Mouse (Mus musculus): Measurements from ENCODE around the gene Fbp1. TPM values are rescaled to one million over a fixed set of nuclear protein-coding genes. Genes with fewer than 3 reads are reported as not detected.
A peak's percentile ranks its signal among the peaks of the same experiment; 100 is the strongest.

The Fbp1 gene
- polyA plus RNA-seq, 1 experiment from 2014 or later, result not detected

- ATAC-seq (replicated peaks; ENCODE audit: low FRiP score) (no peak), DNase-seq (ENCODE audit: low spot score) (peak; percentile 62)
- no peak overlapping the region for H3K4me2 ChIP-seq
- H3K9ac ChIP-seq (ENCODE audit: low read depth, low read length), result no peak overlapping the region
- H3K36me3 ChIP-seq (ENCODE audit: control insufficient read depth, insufficient read depth, low read length), result no peaks in the 10 kb centered on the region
- H3K9me3 ChIP-seq (ENCODE audit: control insufficient read depth, low read length), result no peaks in the 10 kb centered on the region
- WGBS, result 36% methylated on average over 11 of the region's 11 CpGs
- no peaks in the 10 kb centered on the region for H3K27me3 ChIP-seq (replicated peaks; ENCODE audit: control insufficient read depth, insufficient read depth, low read length)
- no peaks in the 10 kb centered on the region for H3K4me1 ChIP-seq (replicated peaks; ENCODE audit: control insufficient read depth, insufficient read depth, low read length)
- H3K27ac ChIP-seq (ENCODE audit: low read depth, low read length), result no peak overlapping the region
- H3K4me3 ChIP-seq (ENCODE audit: low read depth, low read length), result no peak overlapping the region
These were observed 31.7 kb upstream of the Fbp1 start for GRCm38 (mm10) chr13:62919647-62920341.

DNA sequence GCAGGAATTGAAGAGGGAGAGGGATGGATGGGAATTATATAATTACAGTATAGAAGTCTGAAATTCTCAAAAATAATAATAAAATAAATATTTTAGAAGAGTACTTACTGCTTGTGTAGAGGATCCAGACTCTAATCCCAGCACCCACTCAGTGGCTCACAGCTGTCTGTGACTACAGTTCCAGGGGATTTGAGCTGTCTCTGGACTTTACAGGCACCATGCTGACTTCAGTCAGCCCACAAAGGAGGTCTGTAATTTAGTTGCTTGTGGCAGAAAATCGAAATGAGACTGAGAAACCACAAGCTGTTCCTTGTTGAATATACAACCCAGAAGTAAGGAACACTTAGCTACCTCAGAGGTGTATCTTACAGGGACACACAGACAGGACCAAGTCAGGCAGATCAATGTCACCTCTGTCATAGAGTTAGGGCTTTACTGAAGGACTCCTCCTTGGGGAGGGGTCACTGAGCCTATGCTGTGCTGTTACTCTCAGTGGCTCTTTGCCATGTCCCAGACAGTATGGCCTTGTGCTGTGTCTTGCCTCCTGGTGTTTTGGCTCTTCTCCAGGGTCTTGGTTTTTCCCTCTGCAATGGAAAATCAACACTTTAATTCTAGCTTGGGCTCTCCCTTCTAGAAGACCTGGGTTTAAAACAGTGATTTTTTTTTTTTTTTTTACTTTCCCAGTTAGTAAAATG lies 29.5 kb upstream of the Fbp1 start:
- Histone ChIP-seq H3K36me3 (ENCODE audit: control insufficient read depth, insufficient read depth, low read length) (no peaks in the 10 kb centered on the region), H3K4me2 (no peak overlapping the region), H3K27ac (ENCODE audit: low read depth, low read length) (no peak overlapping the region), H3K4me3 (ENCODE audit: low read depth, low read length) (no peak overlapping the region), H3K9me3 (ENCODE audit: control insufficient read depth, low read length) (no peaks in the 10 kb centered on the region), H3K4me1 (replicated peaks; ENCODE audit: control insufficient read depth, insufficient read depth, low read length) (no peaks in the 10 kb centered on the region), H3K9ac (ENCODE audit: low read depth, low read length) (no peak overlapping the region), H3K27me3 (replicated peaks; ENCODE audit: control insufficient read depth, insufficient read depth, low read length) (no peaks in the 10 kb centered on the region)
- ATAC-seq (replicated peaks; ENCODE audit: low FRiP score), result no peak
- no peak for DNase-seq (ENCODE audit: low spot score)
- 66% methylated on average over 1 of the region's 1 CpGs for whole genome bisulfite sequencing

DNA sequence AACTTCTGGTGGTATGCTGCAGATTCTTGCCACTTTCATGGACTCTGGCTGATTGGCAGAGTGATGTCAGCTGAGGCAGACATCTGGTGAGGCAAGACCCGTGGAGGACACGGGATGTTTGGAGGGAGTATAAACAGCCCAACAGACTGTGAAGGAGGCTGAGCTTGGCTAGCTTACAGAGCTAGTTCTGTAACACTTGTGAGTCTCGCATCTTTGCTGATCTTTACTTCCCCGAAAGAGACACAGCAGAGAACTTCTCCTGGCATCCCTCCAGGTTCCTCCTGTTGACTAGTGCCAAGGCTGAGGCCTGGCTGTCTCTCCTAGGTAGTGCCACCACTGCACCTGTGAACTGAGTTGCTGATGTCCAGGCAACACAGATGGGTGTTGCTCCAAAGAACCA lies 28.6 kb upstream of the Fbp1 start:
- H3K4me3 ChIP-seq (ENCODE audit: low read depth, low read length), result no peak overlapping the region
- WGBS, result 64% methylated on average over 4 of the region's 4 CpGs
- H3K4me1 ChIP-seq (replicated peaks; ENCODE audit: control insufficient read depth, insufficient read depth, low read length), result no peaks in the 10 kb centered on the region
- no peak overlapping the region for H3K27ac ChIP-seq (ENCODE audit: low read depth, low read length)
- H3K9ac ChIP-seq (ENCODE audit: low read depth, low read length), result no peak overlapping the region
- DNase-seq (ENCODE audit: low spot score) (no peak), ATAC-seq (replicated peaks; ENCODE audit: low FRiP score) (no peak)
- no peaks in the 10 kb centered on the region for H3K9me3 ChIP-seq (ENCODE audit: control insufficient read depth, low read length)
- H3K36me3 ChIP-seq (ENCODE audit: control insufficient read depth, insufficient read depth, low read length), result no peaks in the 10 kb centered on the region
- no peaks in the 10 kb centered on the region for H3K27me3 ChIP-seq (replicated peaks; ENCODE audit: control insufficient read depth, insufficient read depth, low read length)
- H3K4me2 ChIP-seq, result no peak overlapping the region

- 71% methylated on average over 5 of the region's 5 CpGs for WGBS
- no peak overlapping the region for H3K4me3 ChIP-seq (ENCODE audit: low read depth, low read length)
- no peak overlapping the region for H3K9ac ChIP-seq (ENCODE audit: low read depth, low read length)
- no peak overlapping the region for H3K4me2 ChIP-seq
- no peaks in the 10 kb centered on the region for H3K36me3 ChIP-seq (ENCODE audit: control insufficient read depth, insufficient read depth, low read length)
- DNase-seq (ENCODE audit: low spot score) (no peak), ATAC-seq (replicated peaks; ENCODE audit: low FRiP score) (peak; percentile 82)
- H3K9me3 ChIP-seq (ENCODE audit: control insufficient read depth, low read length), result no peaks in the 10 kb centered on the region
- H3K27ac ChIP-seq (ENCODE audit: low read depth, low read length), result no peak overlapping the region
- no peaks in the 10 kb centered on the region for H3K27me3 ChIP-seq (replicated peaks; ENCODE audit: control insufficient read depth, insufficient read depth, low read length)
- peaks cover 7% of the 10 kb centered on the region for H3K4me1 ChIP-seq (replicated peaks; ENCODE audit: control insufficient read depth, insufficient read depth, low read length)
These were observed 23.5 kb upstream of the Fbp1 start for GRCm38 (mm10) chr13:62911575-62911974.

GRCm38 (mm10) chr13:62910206-62910605 lies 22.1 kb upstream of the Fbp1 start:
- Histone ChIP-seq H3K27ac (ENCODE audit: low read depth, low read length) (no peak overlapping the region), H3K4me1 (replicated peaks; ENCODE audit: control insufficient read depth, insufficient read depth, low read length) (peaks cover 7% of the 10 kb centered on the region)

DNA sequence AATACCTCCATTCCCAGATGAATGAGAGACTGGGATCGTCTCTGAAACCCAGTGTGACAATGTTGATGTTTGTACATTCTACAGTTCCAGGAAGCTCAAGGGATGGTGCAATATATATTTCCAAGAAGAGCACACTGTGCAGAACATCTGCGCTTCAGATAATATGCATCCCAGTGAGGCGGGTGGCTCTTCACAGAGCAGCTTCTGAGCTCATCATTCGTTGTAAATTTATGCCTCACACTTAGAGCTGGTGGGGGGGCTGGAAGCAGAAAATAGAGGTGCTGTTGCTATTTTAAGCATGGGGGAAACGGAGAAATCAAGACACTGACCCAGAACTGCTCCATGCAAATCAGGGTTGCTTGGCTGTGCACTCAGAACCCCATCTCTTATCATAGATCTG lies 21.7 kb upstream of the Fbp1 start:
- Histone ChIP-seq H3K9ac (ENCODE audit: low read depth, low read length) (no peak overlapping the region), H3K4me1 (replicated peaks; ENCODE audit: control insufficient read depth, insufficient read depth, low read length) (peaks cover 7% of the 10 kb centered on the region), H3K27me3 (replicated peaks; ENCODE audit: control insufficient read depth, insufficient read depth, low read length) (no peaks in the 10 kb centered on the region), H3K36me3 (ENCODE audit: control insufficient read depth, insufficient read depth, low read length) (no peaks in the 10 kb centered on the region), H3K27ac (ENCODE audit: low read depth, low read length) (no peak overlapping the region), H3K4me2 (no peak overlapping the region), H3K9me3 (ENCODE audit: control insufficient read depth, low read length) (no peaks in the 10 kb centered on the region), H3K4me3 (ENCODE audit: low read depth, low read length) (no peak overlapping the region)
- no peak; the same call in 1 of the 2 replicates for ATAC-seq (replicated peaks; ENCODE audit: low FRiP score)
- DNase-seq (ENCODE audit: low spot score), result no peak
- WGBS, result 52% methylated on average over 5 of the region's 5 CpGs

More at GRCm38 (mm10) chr13:62910206-62910605, 22.1 kb upstream of the Fbp1 start:
- H3K36me3 ChIP-seq (ENCODE audit: control insufficient read depth, insufficient read depth, low read length), result no peaks in the 10 kb centered on the region
- H3K9ac ChIP-seq (ENCODE audit: low read depth, low read length), result no peak overlapping the region
- no peak overlapping the region for H3K4me3 ChIP-seq (ENCODE audit: low read depth, low read length)
- no peaks in the 10 kb centered on the region for H3K27me3 ChIP-seq (replicated peaks; ENCODE audit: control insufficient read depth, insufficient read depth, low read length)
- WGBS, result 86% methylated on average over 4 of the region's 4 CpGs
- ATAC-seq (replicated peaks; ENCODE audit: low FRiP score), result no peak
- H3K4me2 ChIP-seq, result no peak overlapping the region
- DNase-seq (ENCODE audit: low spot score), result no peak
- H3K9me3 ChIP-seq (ENCODE audit: control insufficient read depth, low read length), result no peaks in the 10 kb centered on the region

- ATAC-seq (replicated peaks; ENCODE audit: low FRiP score) (peak; percentile 56), DNase-seq (ENCODE audit: low spot score) (no peak)
- Histone ChIP-seq H3K9me3 (ENCODE audit: control insufficient read depth, low read length) (no peaks in the 10 kb centered on the region), H3K4me3 (ENCODE audit: low read depth, low read length) (no peak overlapping the region), H3K27me3 (replicated peaks; ENCODE audit: control insufficient read depth, insufficient read depth, low read length) (no peaks in the 10 kb centered on the region), H3K9ac (ENCODE audit: low read depth, low read length) (no peak overlapping the region), H3K4me2 (no peak overlapping the region), H3K4me1 (replicated peaks; ENCODE audit: control insufficient read depth, insufficient read depth, low read length) (peaks cover 7% of the 10 kb centered on the region), H3K27ac (ENCODE audit: low read depth, low read length) (no peak overlapping the region), H3K36me3 (ENCODE audit: control insufficient read depth, insufficient read depth, low read length) (no peaks in the 10 kb centered on the region)
- 54% methylated on average over 8 of the region's 8 CpGs for WGBS
These were observed 20.1 kb upstream of the Fbp1 start for GRCm38 (mm10) chr13:62908163-62908559.

GRCm38 (mm10) chr13:62907527-62908162 lies 19.6 kb upstream of the Fbp1 start:
- Histone ChIP-seq H3K27me3 (replicated peaks; ENCODE audit: control insufficient read depth, insufficient read depth, low read length) (no peaks in the 10 kb centered on the region), H3K4me1 (replicated peaks; ENCODE audit: control insufficient read depth, insufficient read depth, low read length) (peaks cover 7% of the 10 kb centered on the region), H3K27ac (ENCODE audit: low read depth, low read length) (no peak overlapping the region; the same call in 1 of the 2 replicates), H3K4me3 (ENCODE audit: low read depth, low read length) (no peak overlapping the region), H3K9ac (ENCODE audit: low read depth, low read length) (no peak overlapping the region), H3K36me3 (ENCODE audit: control insufficient read depth, insufficient read depth, low read length) (no peaks in the 10 kb centered on the region), H3K4me2 (no peak overlapping the region), H3K9me3 (ENCODE audit: control insufficient read depth, low read length) (no peaks in the 10 kb centered on the region)
- DNase-seq (ENCODE audit: low spot score), result no peak
- ATAC-seq (replicated peaks; ENCODE audit: low FRiP score), result no peak
- WGBS, result 84% methylated on average over 14 of the region's 14 CpGs

Data from liver, embryonic 11.5 days (tissue).